18 mouse cellular contexts compared by ENCODE assay signal in genomic region chr4:155762357-155762756, GRCm38 (mm10). TPM values are rescaled to one million over a fixed set of nuclear protein-coding genes. Genes with fewer than 3 reads are reported as not detected.
DNase-seq lines count a peak whose midpoint lies in the region; ATAC-seq and TF ChIP-seq lines count a peak whose summit lies in the region.
"Had no signal": no experiment of that assay in that cellular context is flagged by ENCODE, and none has a peak within 500 bp of the region (broad histone marks: within the 10 kb centered on the region; RNA-seq: fewer than 3 reads in every experiment).

No protein-coding gene starts in this region.

- H3K4me2 ChIP-seq in forebrain, embryonic 13.5 days, result peak overlapping the region; percentile 97; the same call in 1 of the 2 replicates
- no peak overlapping the region for H3K4me2 ChIP-seq in forebrain, postnatal 0 days (ENCODE audit: low read depth)
- peak overlapping the region; percentile 97 for H3K4me2 ChIP-seq in liver, embryonic 11.5 days
- H3K4me2 ChIP-seq in liver, postnatal 0 days (ENCODE audit: low read depth, low read length), result no peak overlapping the region
- H3K4me2 ChIP-seq in liver, embryonic 12.5 days, result peak overlapping the region; percentile 95; the same call in 1 of the 2 replicates
- no peak overlapping the region for H3K4me2 ChIP-seq in stomach, postnatal 0 days (replicated peaks; ENCODE audit: low read depth)

- no peak overlapping the region for H3K27ac ChIP-seq in forebrain, embryonic 13.5 days
- H3K27ac ChIP-seq in forebrain, postnatal 0 days (ENCODE audit: low read depth, low read length), result no peak overlapping the region
- no peak overlapping the region for H3K27ac ChIP-seq in liver, embryonic 11.5 days (ENCODE audit: low read depth, low read length)
- H3K27ac ChIP-seq in liver, postnatal 0 days (ENCODE audit: low read depth), result no peak overlapping the region
- H3K27ac ChIP-seq in liver, embryonic 12.5 days, result no peak overlapping the region
- no peak overlapping the region for H3K27ac ChIP-seq in stomach, postnatal 0 days (replicated peaks)
- H3K27ac ChIP-seq: left cerebral cortex, adult 2 months had no signal

- H3K4me1 ChIP-seq in forebrain, embryonic 13.5 days, result peaks cover 30% of the 10 kb centered on the region
- H3K4me1 ChIP-seq in forebrain, postnatal 0 days (ENCODE audit: insufficient read depth), result peaks cover 14% of the 10 kb centered on the region
- peaks cover 18% of the 10 kb centered on the region for H3K4me1 ChIP-seq in liver, embryonic 11.5 days (replicated peaks; ENCODE audit: control insufficient read depth, insufficient read depth, low read length)
- H3K4me1 ChIP-seq in liver, postnatal 0 days (ENCODE audit: insufficient read depth), result peaks cover 19% of the 10 kb centered on the region
- peaks cover 37% of the 10 kb centered on the region for H3K4me1 ChIP-seq in liver, embryonic 12.5 days
- no peaks in the 10 kb centered on the region; the same call in 1 of the 2 replicates for H3K4me1 ChIP-seq in stomach, postnatal 0 days (replicated peaks; ENCODE audit: control insufficient read depth, insufficient read depth)

- no peak for DNase-seq in forebrain, postnatal 0 days
- DNase-seq in liver, embryonic 11.5 days (ENCODE audit: low spot score), result no peak
- DNase-seq in liver, postnatal 0 days, result no peak
- peak; percentile 51 for DNase-seq in adipocyte (ENCODE audit: low spot score)
- no peak for DNase-seq in stomach, postnatal 0 days (ENCODE audit: low spot score)
- DNase-seq: cerebellum, adult 11 months; gastrocnemius, postnatal 25 days; lung, postnatal 36 days had no signal

- H3K27me3 ChIP-seq in forebrain, embryonic 13.5 days, result no peaks in the 10 kb centered on the region
- H3K27me3 ChIP-seq in forebrain, postnatal 0 days (ENCODE audit: insufficient read depth, low read length), result no peaks in the 10 kb centered on the region
- H3K27me3 ChIP-seq in liver, embryonic 11.5 days (replicated peaks; ENCODE audit: control insufficient read depth, insufficient read depth, low read length), result no peaks in the 10 kb centered on the region
- no peaks in the 10 kb centered on the region for H3K27me3 ChIP-seq in liver, postnatal 0 days (ENCODE audit: insufficient read depth, low read length)
- no peaks in the 10 kb centered on the region for H3K27me3 ChIP-seq in liver, embryonic 12.5 days (replicated peaks)
- H3K27me3 ChIP-seq in stomach, postnatal 0 days (ENCODE audit: control insufficient read depth, insufficient read depth, low read length), result no peaks in the 10 kb centered on the region
- H3K27me3 ChIP-seq: embryonic facial prominence, embryonic 15.5 days; heart, embryonic 15.5 days had no signal

- TF ChIP-seq EP300 in liver, postnatal 0 days (IDR thresholded peaks at IDR 0.05; ENCODE audit: low read depth), result no peak
- no peak for TF ChIP-seq EP300 in stomach, postnatal 0 days (optimal IDR thresholded peaks at IDR 0.05)

- H3K4me3 ChIP-seq in forebrain, embryonic 13.5 days, result no peak overlapping the region
- no peak overlapping the region for H3K4me3 ChIP-seq in forebrain, postnatal 0 days (ENCODE audit: low read depth, low read length)
- H3K4me3 ChIP-seq in liver, embryonic 11.5 days (ENCODE audit: low read depth, low read length), result no peak overlapping the region
- no peak overlapping the region for H3K4me3 ChIP-seq in liver, postnatal 0 days (ENCODE audit: low read depth, low read length)
- no peak overlapping the region for H3K4me3 ChIP-seq in liver, embryonic 12.5 days
- no peak overlapping the region for H3K4me3 ChIP-seq in stomach, postnatal 0 days (ENCODE audit: low read depth, low read length)

- H3K36me3 ChIP-seq in forebrain, embryonic 13.5 days (ENCODE audit: poor library complexity, severe bottlenecking), result no peaks in the 10 kb centered on the region
- H3K36me3 ChIP-seq in forebrain, postnatal 0 days (ENCODE audit: insufficient read depth), result no peaks in the 10 kb centered on the region; the same call in 1 of the 2 replicates
- H3K36me3 ChIP-seq in liver, embryonic 11.5 days (ENCODE audit: control insufficient read depth, insufficient read depth, low read length), result peaks cover under 1% of the 10 kb centered on the region
- H3K36me3 ChIP-seq in liver, postnatal 0 days (replicated peaks; ENCODE audit: insufficient read depth, low read length), result no peaks in the 10 kb centered on the region
- peaks cover 18% of the 10 kb centered on the region for H3K36me3 ChIP-seq in liver, embryonic 12.5 days
- H3K36me3 ChIP-seq in stomach, postnatal 0 days (ENCODE audit: control insufficient read depth, insufficient read depth, low read length), result no peaks in the 10 kb centered on the region; the same call in 1 of the 2 replicates
- H3K36me3 ChIP-seq: heart, embryonic 15.5 days had no signal

- H3K9ac ChIP-seq in forebrain, embryonic 13.5 days, result no peak overlapping the region
- H3K9ac ChIP-seq in forebrain, postnatal 0 days, result no peak overlapping the region
- no peak overlapping the region for H3K9ac ChIP-seq in liver, embryonic 11.5 days (ENCODE audit: low read depth, low read length)
- H3K9ac ChIP-seq in liver, postnatal 0 days (replicated peaks), result no peak overlapping the region
- H3K9ac ChIP-seq in liver, embryonic 12.5 days, result peak overlapping the region; percentile 85; the same call in 1 of the 2 replicates
- H3K9ac ChIP-seq in stomach, postnatal 0 days (ENCODE audit: low read length), result no peak overlapping the region

- no peak for ATAC-seq in forebrain, embryonic 13.5 days
- no peak for ATAC-seq in forebrain, postnatal 0 days
- no peak for ATAC-seq in liver, embryonic 11.5 days (replicated peaks; ENCODE audit: low FRiP score)
- no peak for ATAC-seq in liver, postnatal 0 days
- no peak for ATAC-seq in liver, embryonic 12.5 days
- ATAC-seq in stomach, postnatal 0 days (ENCODE audit: low FRiP score, low TSS enrichment), result no peak
- ATAC-seq: CD4-positive, CD25-positive, alpha-beta regulatory T cell, adult 4 months had no signal

- no peaks in the 10 kb centered on the region for H3K9me3 ChIP-seq in forebrain, embryonic 13.5 days (replicated peaks)
- H3K9me3 ChIP-seq in forebrain, postnatal 0 days (ENCODE audit: low read length), result no peaks in the 10 kb centered on the region
- H3K9me3 ChIP-seq in liver, embryonic 11.5 days (ENCODE audit: control insufficient read depth, low read length), result no peaks in the 10 kb centered on the region
- no peaks in the 10 kb centered on the region for H3K9me3 ChIP-seq in liver, postnatal 0 days (ENCODE audit: low read length)
- H3K9me3 ChIP-seq in liver, embryonic 12.5 days (replicated peaks), result no peaks in the 10 kb centered on the region
- no peaks in the 10 kb centered on the region for H3K9me3 ChIP-seq in stomach, postnatal 0 days (ENCODE audit: control insufficient read depth, low read length)
- H3K9me3 ChIP-seq: embryonic facial prominence, embryonic 15.5 days; heart, embryonic 15.5 days had no signal

- WGBS in forebrain, embryonic 13.5 days, result 93% methylated on average over 3 of the region's 3 CpGs
- WGBS in forebrain, postnatal 0 days, result 94% methylated on average over 3 of the region's 3 CpGs
- WGBS in liver, embryonic 11.5 days, result 74% methylated on average over 3 of the region's 3 CpGs
- 61% methylated on average over 3 of the region's 3 CpGs for WGBS in liver, postnatal 0 days (ENCODE audit: insufficient replicate concordance)
- 63% methylated on average over 3 of the region's 3 CpGs for WGBS in liver, embryonic 12.5 days (ENCODE audit: insufficient replicate concordance)
- 55% methylated on average over 3 of the region's 3 CpGs for WGBS in stomach, postnatal 0 days

- TF ChIP-seq CTCF in forebrain, postnatal 0 days (IDR thresholded peaks at IDR 0.05; ENCODE audit: low read depth), result no peak
- TF ChIP-seq CTCF in liver, postnatal 0 days (IDR thresholded peaks at IDR 0.05; ENCODE audit: low read depth), result no peak
- no peak for TF ChIP-seq CTCF in stomach, postnatal 0 days (IDR thresholded peaks at IDR 0.05; ENCODE audit: low read depth)

RNA-seq across cellular contexts. Expression of gene Atad3a, which starts 1.5 kb away (rescaled TPM):
- polyA plus RNA-seq in forebrain, embryonic 13.5 days (2015; fragmentation: Nextera tagmentation; extraction: Ambion mirVana), result 79.2 and 93.3 TPM in 2 replicates
- total RNA-seq in forebrain, postnatal 0 days (2014; rRNA removed), result 72.3 and 79.2 TPM in 2 replicates
- 61.3 and 68.6 TPM in 2 replicates for polyA plus RNA-seq in forebrain, postnatal 0 days (2015; fragmentation: Nextera tagmentation; extraction: Ambion mirVana)
- polyA plus RNA-seq in liver, embryonic 11.5 days (2014; fragmentation: Nextera tagmentation; extraction: Ambion mirVana), result 156 and 161 TPM in 2 replicates
- 44.7 and 45.0 TPM in 2 replicates for polyA plus RNA-seq in liver, postnatal 0 days (2015; fragmentation: Nextera tagmentation; extraction: Ambion mirVana)
- 101 and 110 TPM in 2 replicates for polyA plus RNA-seq in liver, embryonic 12.5 days (2016; fragmentation: Nextera tagmentation; extraction: Ambion mirVana)
- polyA plus RNA-seq in stomach, postnatal 0 days (2015; fragmentation: Nextera tagmentation; extraction: Ambion mirVana), result 48.8 and 55.1 TPM in 2 replicates

RNA-seq across cellular contexts. Expression of gene Vwa1, which starts 12.1 kb away (rescaled TPM):
- 15.1 and 15.3 TPM in 2 replicates for polyA plus RNA-seq in forebrain, embryonic 13.5 days (2015; fragmentation: Nextera tagmentation; extraction: Ambion mirVana)
- total RNA-seq in forebrain, postnatal 0 days (2014; rRNA removed), result 27.9 and 29.6 TPM in 2 replicates
- polyA plus RNA-seq in forebrain, postnatal 0 days (2015; fragmentation: Nextera tagmentation; extraction: Ambion mirVana), result 22.9 and 24.8 TPM in 2 replicates
- 1.2 and 1.3 TPM in 2 replicates for polyA plus RNA-seq in liver, embryonic 11.5 days (2014; fragmentation: Nextera tagmentation; extraction: Ambion mirVana)
- 0.25 and 0.28 TPM in 2 replicates for polyA plus RNA-seq in liver, postnatal 0 days (2015; fragmentation: Nextera tagmentation; extraction: Ambion mirVana)
- 0.49 and 0.73 TPM in 2 replicates for polyA plus RNA-seq in liver, embryonic 12.5 days (2016; fragmentation: Nextera tagmentation; extraction: Ambion mirVana)
- polyA plus RNA-seq in stomach, postnatal 0 days (2015; fragmentation: Nextera tagmentation; extraction: Ambion mirVana), result 30.0 and 32.3 TPM in 2 replicates
- total RNA-seq: monocyte, adult 5-6 weeks had no signal

RNA-seq across cellular contexts. Expression of gene Tmem88b, which starts 23.3 kb away (rescaled TPM):
- 0.20 and 0.45 TPM in 2 replicates for polyA plus RNA-seq in forebrain, embryonic 13.5 days (2015; fragmentation: Nextera tagmentation; extraction: Ambion mirVana)
- 0.14 and 0.38 TPM in 2 replicates for total RNA-seq in forebrain, postnatal 0 days (2014; rRNA removed)
- polyA plus RNA-seq in forebrain, postnatal 0 days (2015; fragmentation: Nextera tagmentation; extraction: Ambion mirVana), result 0.24 and 0.38 TPM in 2 replicates
- polyA plus RNA-seq in liver, embryonic 11.5 days (2014; fragmentation: Nextera tagmentation; extraction: Ambion mirVana), result 0.25 and 0.39 TPM in 2 replicates
- polyA plus RNA-seq in liver, postnatal 0 days (2015; fragmentation: Nextera tagmentation; extraction: Ambion mirVana), result 0.21 and 0.40 TPM in 2 replicates
- 0.32 TPM in 2 replicates for polyA plus RNA-seq in liver, embryonic 12.5 days (2016; fragmentation: Nextera tagmentation; extraction: Ambion mirVana)
- polyA plus RNA-seq in stomach, postnatal 0 days (2015; fragmentation: Nextera tagmentation; extraction: Ambion mirVana), result 0.13 and 0.27 TPM in 2 replicates
- total RNA-seq: common myeloid progenitor, adult 5-6 weeks; monocyte, adult 5-6 weeks had no signal
- polyA plus RNA-seq: CD4-positive, CD25-positive, alpha-beta regulatory T cell, adult 4 months had no signal

RNA-seq across cellular contexts. Expression of gene Tmem240, which starts 27.8 kb away (rescaled TPM):
- polyA plus RNA-seq in forebrain, embryonic 13.5 days (2015; fragmentation: Nextera tagmentation; extraction: Ambion mirVana), result 1.9 and 2.4 TPM in 2 replicates
- 43.4 and 55.2 TPM in 2 replicates for total RNA-seq in forebrain, postnatal 0 days (2014; rRNA removed)
- 19.1 and 23.8 TPM in 2 replicates for polyA plus RNA-seq in forebrain, postnatal 0 days (2015; fragmentation: Nextera tagmentation; extraction: Ambion mirVana)
- polyA plus RNA-seq in liver, embryonic 11.5 days (2014; fragmentation: Nextera tagmentation; extraction: Ambion mirVana), result 0.69 and 0.70 TPM in 2 replicates
- 0.02 and 0.06 TPM in 2 replicates for polyA plus RNA-seq in liver, postnatal 0 days (2015; fragmentation: Nextera tagmentation; extraction: Ambion mirVana)
- polyA plus RNA-seq in liver, embryonic 12.5 days (2016; fragmentation: Nextera tagmentation; extraction: Ambion mirVana), result 0.17 and 0.24 TPM in 2 replicates
- polyA plus RNA-seq in stomach, postnatal 0 days (2015; fragmentation: Nextera tagmentation; extraction: Ambion mirVana), result 0.39 and 0.45 TPM in 2 replicates
- total RNA-seq: common myeloid progenitor, adult 5-6 weeks had no signal

RNA-seq across cellular contexts. Expression of gene Ankrd65, which starts 27.9 kb away (rescaled TPM):
- 0.18 TPM in 1 of 2 replicates, not detected in the other for polyA plus RNA-seq in forebrain, embryonic 13.5 days (2015; fragmentation: Nextera tagmentation; extraction: Ambion mirVana)
- total RNA-seq in forebrain, postnatal 0 days (2014; rRNA removed), result not detected in 2 replicates
- not detected in 2 replicates for polyA plus RNA-seq in forebrain, postnatal 0 days (2015; fragmentation: Nextera tagmentation; extraction: Ambion mirVana)
- not detected in 2 replicates for polyA plus RNA-seq in liver, embryonic 11.5 days (2014; fragmentation: Nextera tagmentation; extraction: Ambion mirVana)
- 0.34 and 0.46 TPM in 2 replicates for polyA plus RNA-seq in liver, postnatal 0 days (2015; fragmentation: Nextera tagmentation; extraction: Ambion mirVana)
- not detected in 2 replicates for polyA plus RNA-seq in liver, embryonic 12.5 days (2016; fragmentation: Nextera tagmentation; extraction: Ambion mirVana)
- 0.10 and 0.13 TPM in 2 replicates for polyA plus RNA-seq in stomach, postnatal 0 days (2015; fragmentation: Nextera tagmentation; extraction: Ambion mirVana)
- total RNA-seq: common myeloid progenitor, adult 5-6 weeks; gastrocnemius, postnatal 25 days; layer of hippocampus, adult 18-20 months; monocyte, adult 5-6 weeks had no signal
- polyA plus RNA-seq: CD4-positive, CD25-positive, alpha-beta regulatory T cell, adult 4 months; heart, embryonic 15.5 days; liver, embryonic 16.5 days had no signal

Comparison
In these comparisons a context has a peak if more than half of its experiments do, and no peak if none do; other contexts are left out.
1. H3K4me2 ChIP-seq: peak in forebrain, embryonic 13.5 days (single experiment), liver, embryonic 11.5 days (single experiment) and liver, embryonic 12.5 days (single experiment); none in forebrain, postnatal 0 days (single experiment), liver, postnatal 0 days (single experiment) and stomach, postnatal 0 days (single experiment).